Mouse (Mus musculus): ENCODE results near the gene Fam221a.
"Not testable (repeated sequence)": the region's sequence is repeated elsewhere in the genome, so short reads cannot be mapped to it uniquely, and the experiment has no call there.

Gene Fam221a

GRCm38 (mm10) chr6:49394276-49394675 lies 26.7 kb downstream of the Fam221a start:
- no peak for DNase-seq

- DNase-seq: no peak
These were observed 27.8 kb downstream of the Fam221a start, which contains the start of gene Stk31 for GRCm38 (mm10) chr6:49395316-49395715. Stk31 (plus strand) TSS chr6:49395604.

GRCm38 (mm10) chr6:49397466-49397865 lies 29.9 kb downstream of the Fam221a start:
- DNase-seq: no peak

GRCm38 (mm10) chr6:49398365-49398764 lies 30.8 kb downstream of the Fam221a start:
- DNase-seq: no peak

GRCm38 (mm10) chr6:49410830-49411229 lies 43.3 kb downstream of the Fam221a start:
- DNase-seq: no peak

GRCm38 (mm10) chr6:49412967-49413366 lies 45.4 kb downstream of the Fam221a start:
- DNase-seq: not testable (repeated sequence)

- no peak for DNase-seq
These were observed 48.4 kb downstream of the Fam221a start for GRCm38 (mm10) chr6:49415971-49416370.

DNA sequence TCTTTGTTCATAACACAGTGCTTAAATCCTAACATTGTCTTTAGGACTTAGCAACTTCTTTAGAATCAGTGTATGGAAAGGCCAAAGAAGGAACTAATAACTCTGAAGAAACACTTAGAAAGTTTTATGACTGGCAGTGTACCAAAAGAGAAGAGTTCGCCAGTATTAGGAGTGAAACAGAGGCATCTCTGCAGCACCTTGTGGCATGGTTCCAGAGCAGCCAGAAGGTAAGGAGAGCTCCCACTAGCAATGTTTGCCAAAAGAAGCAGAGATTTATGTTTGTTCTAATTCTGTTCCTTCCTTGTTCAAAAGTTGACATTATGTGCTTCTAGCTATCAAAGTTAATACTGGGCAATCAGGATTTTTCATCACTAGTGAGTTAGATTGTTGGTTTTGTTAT lies 69.8 kb downstream of the Fam221a start:
- DNase-seq: no peak

Data from kidney, adult 11 months (tissue).